Mouse (Mus musculus) lung, postnatal 0 days (tissue): ENCODE results near the gene Yme1l1. TPM values are rescaled to one million over a fixed set of nuclear protein-coding genes. Genes with fewer than 3 reads are reported as not detected.
A peak's percentile ranks its signal among the peaks of the same experiment; 100 is the strongest.

Experiments
- ATAC-seq: fragments of 200-750 bp; cut with Nextera tagmentation; 2 replicates; pipeline ENCODE4 v1.8.0; 2017; ENCODE audit warnings: moderate library complexity
- DNase-seq: peaks from one replicate; pipeline ENCODE4 v3.0.0-alpha.2; 2016; ENCODE audit warnings: low spot score
- H3K27ac ChIP-seq: fragments of 300-500 bp; sonication (generic); 2 replicates; pipeline ENCODE4 v1.5.1; 2014; ENCODE audit warnings: antibody characterized with exemption, mild to moderate bottlenecking, low read length, mixed read lengths
- H3K27me3 ChIP-seq: fragments of 300-500 bp; sonication (generic); replicated peaks from 2 replicates; pipeline ENCODE4 v1.6.1; 2014; ENCODE audit warnings: low read length, mixed read lengths; ENCODE audit not compliant: insufficient read depth
- H3K36me3 ChIP-seq: fragments of 300-500 bp; sonication (generic); 2 replicates; pipeline ENCODE4 v1.6.1; 2014; ENCODE audit warnings: low read length, mixed read lengths; ENCODE audit not compliant: insufficient read depth
- H3K4me1 ChIP-seq: fragments of 300-500 bp; sonication (generic); 2 replicates; pipeline ENCODE4 v1.6.1; 2014; ENCODE audit warnings: antibody characterized with exemption, low read depth, low read length, mixed read lengths; ENCODE audit not compliant: insufficient read depth
- H3K4me2 ChIP-seq: fragments of 300-500 bp; sonication (generic); replicated peaks from 2 replicates; pipeline ENCODE4 v1.6.1; 2014; ENCODE audit warnings: low read depth, mild to moderate bottlenecking, low read length, moderate library complexity, mixed read lengths
- H3K4me3 ChIP-seq: fragments of 300-500 bp; sonication (generic); 2 replicates; pipeline ENCODE4 v1.5.1; 2014; ENCODE audit warnings: low read depth, low read length
- H3K9ac ChIP-seq: fragments of 300-500 bp; sonication (generic); replicated peaks from 2 replicates; pipeline ENCODE4 v1.6.1; 2014; ENCODE audit warnings: low read depth, mild to moderate bottlenecking
- H3K9me3 ChIP-seq: fragments of 300-500 bp; sonication (generic); 2 replicates; pipeline ENCODE4 v1.6.1; 2016; ENCODE audit warnings: low read length, mixed read lengths
- CTCF ChIP-seq: IDR thresholded peaks from 2 replicates; pipeline ENCODE4 v1.5.1; 2016; ENCODE audit warnings: antibody characterized with exemption, mild to moderate bottlenecking
- EP300 ChIP-seq: IDR thresholded peaks from 2 replicates; pipeline ENCODE4 v1.6.1; 2016; ENCODE audit warnings: antibody characterized with exemption, mild to moderate bottlenecking, control low read depth
- WGBS: fragments of 180-500 bp; shearing (Covaris S2); extraction: QIAGEN DNeasy Blood & Tissue Kit; methylation state at CpG from one replicate; pipeline ENCODE4 v1.1.7; 2014; 5-methylcytosine and 5-hydroxymethylcytosine counted together
- polyA plus RNA-seq: library from polyadenylated mRNA; unstranded; fragments of >200 nt; fragmentation: Nextera tagmentation; extraction: Ambion mirVana; gene quantifications from 2 replicates; pipeline ENCODE4 v1.2.1, GENCODE M21; 2015

Gene Yme1l1
- polyA plus RNA-seq, 1 experiment from 2014 or later: 37.7 TPM

DNA sequence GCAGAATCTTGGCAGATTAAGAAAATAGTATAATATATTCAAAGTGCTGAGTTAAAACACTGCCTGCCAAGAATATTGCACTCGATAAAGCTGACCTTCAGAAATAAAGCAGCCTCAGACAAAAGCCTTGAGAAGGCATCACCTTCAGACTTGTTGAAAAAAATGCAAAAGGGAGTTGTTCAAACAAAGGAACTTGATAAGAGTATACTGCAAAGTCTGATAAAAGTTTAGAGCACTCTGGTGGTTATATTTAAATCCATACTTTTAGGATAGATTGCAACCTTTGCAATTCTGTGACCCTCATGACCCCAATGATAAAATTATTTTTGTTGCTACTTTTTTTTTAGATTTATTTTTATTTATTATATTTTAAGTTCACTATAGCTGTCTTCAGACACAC, 44.9 kb downstream of the Yme1l1 start:
- H3K36me3 ChIP-seq: peaks cover 5% of the 10 kb centered on the region
- H3K27ac ChIP-seq: no peak overlapping the region
- H3K27me3 ChIP-seq: no peaks in the 10 kb centered on the region
- no peak overlapping the region for H3K4me3 ChIP-seq
- TF ChIP-seq CTCF (no peak), EP300 (no peak)
- no peak overlapping the region for H3K4me2 ChIP-seq
- H3K9me3 ChIP-seq: no peaks in the 10 kb centered on the region
- ATAC-seq (no peak), DNase-seq (no peak)
- no peaks in the 10 kb centered on the region for H3K4me1 ChIP-seq
- no peak overlapping the region for H3K9ac ChIP-seq
- 53% methylated on average over 1 of the region's 1 CpGs for WGBS

DNA sequence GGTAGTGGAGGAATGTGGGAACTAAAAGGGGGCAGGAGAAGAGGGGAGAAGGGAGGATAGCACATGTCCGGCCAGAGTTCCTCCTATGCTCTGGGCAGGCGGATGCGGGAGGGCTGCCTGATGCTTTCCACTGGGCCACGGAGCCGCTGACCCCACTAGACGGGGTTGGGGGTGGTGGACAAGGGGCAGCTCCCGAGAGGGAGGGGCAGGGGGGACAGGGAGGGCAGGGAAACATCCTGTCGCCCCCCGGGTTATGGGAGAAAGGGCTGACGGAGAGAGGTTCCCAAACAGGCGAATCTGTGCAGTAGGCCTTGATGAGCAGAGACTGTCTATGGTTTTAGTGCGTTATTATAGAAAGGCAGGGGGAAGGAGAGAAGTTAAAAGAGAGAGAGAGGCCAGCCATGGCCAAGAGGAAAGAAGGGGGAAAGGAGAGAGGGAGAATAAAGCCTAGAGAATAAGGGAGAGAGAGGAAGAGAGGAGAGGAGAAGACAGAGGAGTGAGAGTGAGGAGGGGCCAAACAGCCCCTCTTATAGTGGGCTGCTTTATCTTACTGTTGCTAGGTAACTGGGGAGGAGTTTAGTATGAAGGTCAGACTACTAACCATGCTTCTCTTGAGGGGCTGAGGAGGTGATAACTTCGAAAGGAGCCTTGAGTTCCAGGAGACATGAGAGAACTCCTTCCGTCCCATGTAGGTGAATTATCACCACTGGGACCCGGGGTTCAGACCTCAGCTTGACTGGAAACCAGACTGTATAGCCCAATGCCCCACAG, 46.9 kb downstream of the Yme1l1 start:
- no peaks in the 10 kb centered on the region for H3K4me1 ChIP-seq
- no peak overlapping the region for H3K27ac ChIP-seq
- no peak overlapping the region for H3K4me2 ChIP-seq
- no peak overlapping the region for H3K4me3 ChIP-seq
- no peak for DNase-seq
- H3K9ac ChIP-seq: no peak overlapping the region
- H3K36me3 ChIP-seq: 0 out of 2 replicates have a peak, but pooled peaks cover 3% of the 10 kb centered on the region
- WGBS: 54% methylated on average over 15 of the region's 15 CpGs
- no peaks in the 10 kb centered on the region for H3K9me3 ChIP-seq
- no peak for ATAC-seq
- no peak for TF ChIP-seq CTCF
- no peak for TF ChIP-seq EP300
- H3K27me3 ChIP-seq: no peaks in the 10 kb centered on the region

DNA sequence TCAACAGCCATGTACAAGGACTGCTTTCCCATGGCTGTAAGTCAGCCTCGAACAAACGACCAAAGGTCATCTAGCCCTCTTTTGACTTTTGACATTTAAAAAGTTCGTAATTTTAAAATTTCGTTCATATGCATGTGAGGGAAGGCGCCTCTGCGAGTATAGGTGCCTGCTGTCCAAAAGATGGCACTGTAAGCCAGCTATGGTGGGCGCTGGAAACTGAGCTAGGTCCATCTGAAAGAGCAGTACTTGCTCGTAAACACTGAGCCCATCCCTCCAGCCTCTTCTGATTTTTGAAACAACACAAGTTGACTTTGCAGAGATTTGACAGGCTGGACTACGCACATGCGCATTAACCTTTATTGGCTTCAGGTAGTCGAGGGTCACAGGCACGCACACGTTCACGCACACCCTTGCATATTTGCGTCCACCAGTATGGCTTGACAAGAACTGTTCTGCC, 50.9 kb downstream of the Yme1l1 start, which contains the start of gene 4931423N10Rik:
Gene 4931423N10Rik (plus strand): TSS at position 407 of the 457 bp plus-strand sequence.
- DNase-seq (no peak), ATAC-seq (no peak)
- Histone ChIP-seq H3K9ac (no peak within 1 kb of the TSS), H3K4me2 (no peak within 1 kb of the TSS), H3K4me1 (no peaks in the 10 kb centered on the region), H3K27ac (no peak within 1 kb of the TSS), H3K36me3 (no peaks in the 10 kb centered on the region), H3K9me3 (no peaks in the 10 kb centered on the region), H3K4me3 (no peak within 1 kb of the TSS), H3K27me3 (no peaks in the 10 kb centered on the region)
- TF ChIP-seq CTCF (0 out of 2 replicates have a peak, but pooled peaks have one; percentile 8), EP300 (no peak)
- WGBS: 75% methylated on average over 15 of the region's 15 CpGs

DNA sequence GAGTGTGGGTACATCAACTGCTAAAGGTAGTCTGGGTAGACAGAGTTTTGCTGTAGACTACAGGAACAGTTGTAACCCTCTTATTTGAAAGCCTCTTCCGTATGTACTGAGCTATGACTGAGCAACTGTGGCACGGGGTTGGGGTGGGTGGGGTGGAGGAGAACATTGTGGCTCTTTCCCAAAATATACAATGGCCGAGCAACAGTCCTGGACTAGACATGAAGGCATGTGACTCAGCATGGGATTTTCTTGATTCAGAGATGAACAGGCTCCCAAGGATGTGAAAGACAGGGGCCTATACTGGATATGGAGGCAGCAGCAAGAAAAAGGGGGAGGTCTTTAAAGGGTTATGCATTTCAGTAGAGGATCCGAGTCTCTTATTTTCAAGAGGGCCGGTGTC, 57.5 kb downstream of the Yme1l1 start:
- no peak overlapping the region for H3K4me2 ChIP-seq
- H3K4me1 ChIP-seq: no peaks in the 10 kb centered on the region
- no peak overlapping the region for H3K27ac ChIP-seq
- DNase-seq (no peak), ATAC-seq (no peak)
- H3K36me3 ChIP-seq: no peaks in the 10 kb centered on the region
- H3K27me3 ChIP-seq: no peaks in the 10 kb centered on the region
- TF ChIP-seq EP300: no peak
- TF ChIP-seq CTCF: no peak
- no peaks in the 10 kb centered on the region for H3K9me3 ChIP-seq
- H3K9ac ChIP-seq: no peak overlapping the region
- no peak overlapping the region for H3K4me3 ChIP-seq
- WGBS: 77% methylated on average over 5 of the region's 5 CpGs

DNA sequence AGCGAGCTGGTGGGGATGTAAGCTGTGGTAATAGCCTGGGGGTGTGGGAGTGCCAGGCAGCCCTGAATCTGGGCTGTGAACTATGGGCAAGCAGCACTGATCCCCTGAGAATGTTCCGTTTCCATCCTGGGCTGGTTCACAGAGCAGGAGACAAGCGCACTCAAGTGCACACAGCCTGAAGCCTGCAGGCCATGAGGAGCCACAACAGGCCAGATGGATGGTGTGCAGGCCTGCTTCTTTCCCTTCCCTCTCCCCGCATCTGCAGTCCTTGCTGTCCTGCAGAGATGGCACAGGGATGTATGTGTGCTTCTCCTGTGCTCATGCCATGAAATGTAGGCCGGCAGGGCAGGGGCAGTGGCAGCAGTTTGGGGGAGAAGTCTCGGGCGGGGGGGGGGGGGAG, 69.0 kb downstream of the Yme1l1 start:
- H3K4me3 ChIP-seq: no peak overlapping the region
- no peak overlapping the region for H3K27ac ChIP-seq
- DNase-seq: no peak
- 54% methylated on average over 5 of the region's 7 CpGs for WGBS
- no peaks in the 10 kb centered on the region for H3K27me3 ChIP-seq
- no peak overlapping the region for H3K9ac ChIP-seq
- H3K36me3 ChIP-seq: no peaks in the 10 kb centered on the region
- H3K9me3 ChIP-seq: no peaks in the 10 kb centered on the region
- no peaks in the 10 kb centered on the region for H3K4me1 ChIP-seq
- TF ChIP-seq EP300 (no peak), CTCF (no peak)
- ATAC-seq: no peak
- H3K4me2 ChIP-seq: no peak overlapping the region

DNA sequence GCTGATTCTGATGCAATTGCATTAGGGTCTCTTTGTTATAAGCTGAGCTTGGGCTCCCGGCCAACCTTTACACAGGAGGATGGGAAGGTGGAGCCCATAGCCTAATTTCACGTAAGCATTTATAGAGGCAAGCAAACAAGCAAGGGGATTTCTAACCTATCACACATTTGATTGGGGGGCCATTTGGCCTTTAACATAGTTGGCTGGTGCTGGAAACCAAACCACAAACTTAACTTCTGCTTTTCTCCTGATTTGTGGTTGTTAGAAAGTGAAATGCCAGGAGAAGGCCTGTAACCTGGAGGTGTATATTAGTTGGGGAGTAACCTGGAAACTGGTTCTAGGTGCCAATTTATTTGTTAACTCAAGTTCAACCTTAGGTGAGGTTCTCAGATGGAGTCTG, 72.3 kb downstream of the Yme1l1 start:
- WGBS: 68% methylated on average over 2 of the region's 2 CpGs

More for the DNA sequence above, 72.3 kb downstream of the Yme1l1 start:
- no peaks in the 10 kb centered on the region for H3K9me3 ChIP-seq
- TF ChIP-seq CTCF: no peak
- H3K27ac ChIP-seq: no peak overlapping the region
- no peaks in the 10 kb centered on the region for H3K36me3 ChIP-seq
- H3K9ac ChIP-seq: no peak overlapping the region
- no peaks in the 10 kb centered on the region for H3K27me3 ChIP-seq
- ATAC-seq (no peak), DNase-seq (no peak)
- no peak overlapping the region for H3K4me3 ChIP-seq
- no peak overlapping the region for H3K4me2 ChIP-seq
- no peaks in the 10 kb centered on the region for H3K4me1 ChIP-seq
